Mouse (Mus musculus) liver, adult 2 months (tissue): ENCODE measurements around the gene Sgcd. TPM values are rescaled to one million over a fixed set of nuclear protein-coding genes. Genes with fewer than 3 reads are reported as not detected.
A peak's percentile ranks its signal among the peaks of the same experiment; 100 is the strongest.

Experiments used
- DNase-seq: peaks from one replicate; pipeline ENCODE4 v3.0.0-alpha.2; 2011; ENCODE audit warnings: low read depth, low spot score; ENCODE audit errors: extremely low read depth
- H3K27ac ChIP-seq: fragments of 200-500 bp; replicated peaks from 2 replicates; pipeline ENCODE4 v1.5.1; 2012; ENCODE audit warnings: low read depth, mild to moderate bottlenecking, control low read depth, inconsistent platforms, low read length; ENCODE audit not compliant: insufficient read depth
- H3K27me3 ChIP-seq: fragments of 200-500 bp; 2 replicates; pipeline ENCODE4 v1.6.1; 2012; ENCODE audit warnings: mild to moderate bottlenecking, moderate library complexity, low read length, inconsistent platforms; ENCODE audit not compliant: control insufficient read depth, insufficient read depth
- H3K36me3 ChIP-seq: fragments of 200-500 bp; 2 replicates; pipeline ENCODE4 v1.6.1; 2012; ENCODE audit warnings: low read length, inconsistent platforms; ENCODE audit not compliant: control insufficient read depth, insufficient read depth
- H3K4me1 ChIP-seq: fragments of 200-500 bp; 2 replicates; pipeline ENCODE4 v1.6.1; 2011; ENCODE audit warnings: low read length; ENCODE audit not compliant: control insufficient read depth, insufficient read depth
- H3K4me3 ChIP-seq: fragments of 200-500 bp; 2 replicates; pipeline ENCODE4 v1.5.1; 2011; ENCODE audit warnings: low read depth, mild to moderate bottlenecking, control low read depth, low read length, moderate library complexity; ENCODE audit not compliant: insufficient read depth
- H3K79me2 ChIP-seq: fragments of 200-500 bp; 2 replicates; pipeline ENCODE4 v1.6.1; 2012; ENCODE audit warnings: inconsistent platforms, mild to moderate bottlenecking, low read length, moderate library complexity; ENCODE audit not compliant: control insufficient read depth, insufficient read depth
- H3K9ac ChIP-seq: fragments of 200-500 bp; 2 replicates; pipeline ENCODE4 v1.6.1; 2012; ENCODE audit warnings: low read depth, mild to moderate bottlenecking, control low read depth, inconsistent platforms, low read length
- CTCF ChIP-seq: fragments of 200-500 bp; IDR thresholded peaks from 2 replicates; pipeline ENCODE4 v1.5.1; 2011; ENCODE audit warnings: low read depth, low read length, control low read depth
- POLR2A ChIP-seq: fragments of 200-500 bp; IDR thresholded peaks from 2 replicates; pipeline ENCODE4 v1.6.1; 2011; ENCODE audit warnings: low read length, control low read depth; ENCODE audit not compliant: insufficient read depth; ENCODE audit errors: extremely low read depth
- WGBS: fragments of 180-500 bp; shearing (Covaris S2); methylation state at CpG from one replicate; pipeline ENCODE4 v1.1.7; 2018; 5-methylcytosine and 5-hydroxymethylcytosine counted together
- polyA plus RNA-seq: library from polyadenylated mRNA; depleted of rRNA; stranded (reverse); fragments of >200 nt; gene quantifications from 2 replicates; pipeline ENCODE4 v1.2.3, GENCODE M21; 2012
- total RNA-seq: library from RNA; depleted of rRNA; stranded (reverse); fragments of >200 nt; gene quantifications from 2 replicates; pipeline ENCODE4 v1.2.3, GENCODE M21; 2014

The Sgcd gene
- total and polyA plus RNA-seq, 2 experiments, result 0.37 TPM; not detected in 1

GRCm38 (mm10) chr11:47132410-47132809 is 856.4 kb downstream of the Sgcd start:
- H3K27me3 ChIP-seq, result no peaks in the 10 kb centered on the region

DNA sequence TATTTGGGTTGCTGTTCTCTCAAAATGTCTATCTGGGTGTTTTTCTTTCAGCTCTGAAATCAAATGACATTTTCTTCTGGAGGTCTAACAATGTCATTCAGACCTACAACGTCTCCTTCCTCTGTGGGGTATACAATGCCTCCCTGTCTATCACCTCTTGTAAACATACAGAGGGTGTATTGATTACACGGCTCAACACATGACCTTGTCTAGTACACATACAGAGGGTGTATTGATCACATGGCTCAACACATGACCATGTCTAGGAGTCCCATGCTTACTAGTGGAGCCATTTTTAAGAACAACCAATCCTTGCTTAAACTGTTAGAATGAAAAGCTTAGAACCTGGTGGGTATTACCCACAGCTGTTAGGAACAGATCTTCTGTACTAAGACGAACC is 858.3 kb downstream of the Sgcd start:
- H3K36me3 ChIP-seq, result no peaks in the 10 kb centered on the region
- H3K79me2 ChIP-seq, result no peaks in the 10 kb centered on the region
- H3K4me1 ChIP-seq, result peaks cover 2% of the 10 kb centered on the region; the same call in 1 of the 2 replicates
- TF ChIP-seq CTCF, result no peak
- no peak for TF ChIP-seq POLR2A
- WGBS, result 45% methylated on average over 3 of the region's 3 CpGs
- DNase-seq, result peak; percentile 56
- no peak overlapping the region for H3K4me3 ChIP-seq
- no peaks in the 10 kb centered on the region for H3K27me3 ChIP-seq
- H3K27ac ChIP-seq, result no peak overlapping the region
- H3K9ac ChIP-seq, result no peak overlapping the region

More at GRCm38 (mm10) chr11:47132410-47132809, 856.4 kb downstream of the Sgcd start:
- Histone ChIP-seq H3K79me2 (no peaks in the 10 kb centered on the region), H3K27ac (no peak overlapping the region), H3K36me3 (no peaks in the 10 kb centered on the region), H3K9ac (no peak overlapping the region), H3K4me3 (no peak overlapping the region), H3K4me1 (peaks cover 2% of the 10 kb centered on the region; the same call in 1 of the 2 replicates)
- WGBS, result 87% methylated on average over 6 of the region's 6 CpGs
- DNase-seq, result peak; percentile 19
- TF ChIP-seq POLR2A (no peak), CTCF (no peak)

- H3K4me3 ChIP-seq, result no peak overlapping the region
- 18% methylated on average over 7 of the region's 7 CpGs for WGBS
Measured at GRCm38 (mm10) chr11:47129992-47130391, 858.8 kb downstream of the Sgcd start.

GRCm38 (mm10) chr11:47129166-47129565 is 859.6 kb downstream of the Sgcd start:
- H3K79me2 ChIP-seq, result no peaks in the 10 kb centered on the region
- peak; percentile 50 for DNase-seq
- H3K27ac ChIP-seq, result no peak overlapping the region
- H3K4me3 ChIP-seq, result no peak overlapping the region
- WGBS, result 37% methylated on average over 1 of the region's 1 CpGs
- no peaks in the 10 kb centered on the region for H3K27me3 ChIP-seq
- TF ChIP-seq CTCF, result no peak
- no peak for TF ChIP-seq POLR2A
- H3K9ac ChIP-seq, result no peak overlapping the region
- H3K36me3 ChIP-seq, result no peaks in the 10 kb centered on the region
- H3K4me1 ChIP-seq, result peaks cover 2% of the 10 kb centered on the region; the same call in 1 of the 2 replicates

More at GRCm38 (mm10) chr11:47129992-47130391, 858.8 kb downstream of the Sgcd start:
- peak; percentile 85 for DNase-seq
- H3K9ac ChIP-seq, result no peak overlapping the region
- H3K27ac ChIP-seq, result no peak overlapping the region
- peaks cover 2% of the 10 kb centered on the region; the same call in 1 of the 2 replicates for H3K4me1 ChIP-seq
- TF ChIP-seq CTCF (no peak), POLR2A (no peak)
- no peaks in the 10 kb centered on the region for H3K79me2 ChIP-seq
- H3K27me3 ChIP-seq, result no peaks in the 10 kb centered on the region
- no peaks in the 10 kb centered on the region for H3K36me3 ChIP-seq

DNA sequence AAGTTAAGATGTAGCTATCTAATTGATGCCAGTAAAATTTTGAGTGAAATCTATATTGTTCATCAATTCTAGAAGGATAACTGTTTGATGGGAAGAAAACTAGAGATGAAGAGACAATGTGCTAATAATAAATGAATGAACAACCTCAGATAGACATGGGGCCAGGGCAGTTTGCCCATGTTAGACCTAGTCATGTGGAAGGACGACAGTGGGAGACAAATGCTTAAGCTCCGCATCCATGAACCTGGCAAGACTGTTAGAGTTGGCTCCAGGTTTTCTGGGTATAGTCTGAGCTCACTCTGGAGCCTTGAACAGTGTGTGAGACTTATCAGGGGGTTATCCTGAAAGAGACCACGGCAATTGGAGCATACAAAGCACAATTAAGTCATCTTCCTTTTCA is 860.4 kb downstream of the Sgcd start:
- no peak for TF ChIP-seq CTCF
- TF ChIP-seq POLR2A, result no peak
- Histone ChIP-seq H3K36me3 (no peaks in the 10 kb centered on the region), H3K27me3 (no peaks in the 10 kb centered on the region), H3K79me2 (no peaks in the 10 kb centered on the region), H3K27ac (no peak overlapping the region), H3K4me1 (peaks cover 2% of the 10 kb centered on the region; the same call in 1 of the 2 replicates), H3K9ac (no peak overlapping the region), H3K4me3 (no peak overlapping the region)
- WGBS, result 83% methylated on average over 3 of the region's 3 CpGs
- no peak for DNase-seq

DNA sequence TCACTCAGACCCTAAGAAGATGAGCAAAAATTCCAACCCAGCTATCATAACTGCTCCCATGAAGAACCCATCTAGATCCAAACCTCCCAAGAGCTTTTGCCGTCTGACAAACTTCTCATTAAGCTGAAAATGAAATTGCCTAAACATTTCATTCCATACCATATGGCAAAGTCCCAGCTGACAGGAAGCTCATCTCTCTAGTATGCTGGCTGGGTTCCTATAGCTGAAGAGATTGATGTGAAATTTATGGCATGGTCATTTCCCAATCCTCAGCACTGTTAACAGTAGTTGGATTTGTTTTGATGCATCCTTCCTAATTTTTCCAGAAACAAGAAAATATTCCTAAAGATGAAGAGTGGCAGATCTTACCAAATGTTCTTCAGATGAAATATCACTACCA is 867.9 kb downstream of the Sgcd start:
- no peaks in the 10 kb centered on the region for H3K79me2 ChIP-seq
- 86% methylated on average over 1 of the region's 1 CpGs for WGBS
- H3K9ac ChIP-seq, result no peak overlapping the region
- no peak for DNase-seq
- no peak for TF ChIP-seq CTCF
- no peak for TF ChIP-seq POLR2A
- no peaks in the 10 kb centered on the region for H3K27me3 ChIP-seq
- H3K4me3 ChIP-seq, result no peak overlapping the region
- no peaks in the 10 kb centered on the region for H3K36me3 ChIP-seq
- no peak overlapping the region for H3K27ac ChIP-seq
- no peaks in the 10 kb centered on the region for H3K4me1 ChIP-seq
